Mouse (Mus musculus): ENCODE data around the gene Spdef.

- TF ChIP-seq CTCF (IDR thresholded peaks at IDR 0.05; ENCODE audit: low read depth) (no peak), EP300 (optimal IDR thresholded peaks at IDR 0.05) (no peak)
Observed at GRCm38 (mm10) chr17:27767120-27767519, 38.4 kb upstream of the Spdef start.

Measured in stomach, postnatal 0 days (tissue).